Mouse (Mus musculus) ES-CJ7 (cell line): ENCODE data around the gene Mrps18c.

ENCODE experiments used
- DNase-seq: peaks from one replicate; pipeline ENCODE4 v3.0.0; 2011; ENCODE audit warnings: low read depth, low spot score

The Mrps18c gene

DNA sequence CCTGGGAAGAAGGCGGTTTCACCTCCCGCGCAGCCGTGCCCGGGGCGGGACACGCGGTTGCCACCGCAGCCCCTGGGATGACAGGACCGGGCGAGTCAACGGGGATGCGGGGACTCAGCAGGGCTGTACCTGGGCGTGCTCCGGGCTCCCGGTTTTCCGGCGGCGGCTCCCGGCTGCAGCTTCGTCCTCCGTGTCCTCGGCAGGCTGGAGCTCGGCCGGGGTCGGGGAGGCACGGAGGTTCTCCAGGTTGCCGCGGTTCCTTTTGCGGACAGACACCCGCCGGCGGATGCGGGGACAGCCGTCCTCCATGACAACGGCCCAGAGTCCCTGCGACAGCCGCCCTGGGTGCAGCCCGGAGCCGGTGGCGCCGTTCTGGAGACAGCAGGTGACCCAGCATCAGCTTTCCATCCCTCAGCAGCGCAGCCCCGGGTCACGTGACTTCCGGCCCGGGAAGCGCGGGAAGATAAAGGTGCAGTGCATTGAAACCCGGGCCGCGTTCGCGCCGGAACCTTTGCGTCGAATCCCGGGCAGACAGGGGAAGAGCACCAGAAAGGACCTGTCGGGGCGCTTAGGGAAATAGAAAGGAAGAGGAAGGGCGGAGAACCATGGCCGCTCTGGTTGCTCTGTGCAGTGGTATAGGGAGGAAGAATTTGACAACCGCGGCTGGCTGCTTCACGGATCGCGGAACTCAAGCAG lies at the start of gene Mrps18c, which contains the start of gene Helq:
Gene Mrps18c (plus strand): TSS at position 463 of the 696 bp plus-strand sequence.
Gene Helq (minus strand): TSS at position 434 of the 696 bp plus-strand sequence.
- peak; percentile 96 for DNase-seq

DNA sequence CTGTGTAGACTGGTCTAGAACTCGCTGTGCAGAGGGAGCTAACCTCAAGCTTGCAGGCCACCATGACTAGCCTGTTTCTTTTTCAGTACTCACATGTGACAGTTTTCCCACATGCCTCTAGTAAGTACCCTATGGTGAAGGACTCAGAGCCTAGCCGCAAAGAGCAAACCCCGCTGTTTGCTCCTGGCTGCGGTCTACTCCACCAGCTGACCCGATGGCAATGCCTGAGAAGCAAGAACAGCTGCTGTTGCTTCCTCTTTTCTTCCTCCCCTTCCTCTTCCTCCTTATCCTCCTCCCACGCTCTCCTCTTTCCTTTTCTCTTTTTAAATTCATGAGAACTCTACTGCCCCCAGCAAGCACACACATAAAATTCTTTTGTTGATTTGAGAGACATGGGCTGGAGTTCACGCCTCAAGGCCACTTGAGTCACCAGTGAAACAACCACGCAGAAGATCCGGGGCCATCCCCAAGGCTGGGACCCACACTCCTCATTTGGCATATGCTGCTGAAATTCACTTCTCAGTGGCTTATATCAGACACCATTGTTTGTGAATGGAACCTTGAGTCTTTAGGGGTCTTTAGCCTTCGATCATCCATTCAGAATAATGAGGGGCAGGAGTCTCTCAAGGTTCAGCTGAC lies 47.7 kb upstream of the Mrps18c start:
- DNase-seq, result no peak

DNA sequence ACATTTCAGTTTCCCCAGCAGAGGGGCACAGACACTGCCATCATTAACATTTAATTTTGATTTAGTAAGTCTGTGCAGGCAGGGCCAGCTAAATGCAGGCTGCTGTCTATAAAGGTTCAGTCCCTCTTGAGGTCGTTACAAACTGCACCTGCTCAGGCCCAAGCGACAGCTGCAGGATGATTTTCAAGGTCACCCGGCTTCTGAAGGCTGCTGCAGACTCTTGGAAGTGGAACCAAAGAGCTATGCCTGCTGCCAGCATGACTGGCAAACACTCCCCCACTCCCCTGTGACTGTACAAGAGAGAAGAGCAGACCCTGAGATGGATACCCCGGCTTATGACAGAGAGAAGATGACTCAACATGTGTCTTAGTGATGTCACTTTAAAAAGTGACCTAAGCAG lies 46.8 kb upstream of the Mrps18c start:
- DNase-seq, result no peak

DNA sequence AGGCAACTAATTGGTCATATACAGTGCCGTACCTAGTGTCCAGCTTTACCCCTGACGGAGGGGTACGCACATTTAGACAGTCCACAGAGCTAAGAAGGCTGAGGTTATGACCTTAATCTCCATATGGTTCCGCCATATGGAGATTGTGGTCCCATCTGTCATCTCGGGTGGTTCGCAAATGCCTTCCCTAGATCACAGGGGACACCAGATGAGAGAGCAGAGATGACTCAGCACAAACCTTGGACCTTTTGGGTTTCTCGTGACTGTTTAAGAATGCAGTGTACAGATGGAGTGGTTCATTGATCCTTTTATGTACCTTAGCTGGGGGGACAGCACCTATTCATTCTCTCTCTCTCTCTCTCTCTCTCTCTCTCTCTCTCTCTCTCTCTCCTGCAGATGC lies 45.0 kb upstream of the Mrps18c start:
- no peak for DNase-seq

DNA sequence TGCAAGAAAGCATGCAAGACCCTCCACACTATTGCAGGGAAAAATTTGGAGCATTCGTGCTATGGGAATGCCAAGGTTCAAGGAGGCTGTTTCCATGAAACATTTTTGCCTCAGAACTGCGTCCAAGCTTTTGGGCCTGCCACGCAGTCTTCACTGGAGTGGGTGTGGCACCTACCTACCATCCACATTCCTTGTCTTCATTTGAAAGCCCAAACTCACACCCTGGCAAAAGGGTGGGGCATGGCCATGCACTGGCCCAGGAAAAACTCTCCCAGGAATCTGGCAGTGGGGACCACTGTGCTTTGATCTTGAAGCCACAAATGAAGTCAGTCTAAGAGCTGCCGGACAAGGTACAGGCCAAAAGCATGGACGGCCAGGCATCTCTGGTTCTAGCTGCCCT lies 40.3 kb upstream of the Mrps18c start:
- peak; percentile 25 for DNase-seq

DNA sequence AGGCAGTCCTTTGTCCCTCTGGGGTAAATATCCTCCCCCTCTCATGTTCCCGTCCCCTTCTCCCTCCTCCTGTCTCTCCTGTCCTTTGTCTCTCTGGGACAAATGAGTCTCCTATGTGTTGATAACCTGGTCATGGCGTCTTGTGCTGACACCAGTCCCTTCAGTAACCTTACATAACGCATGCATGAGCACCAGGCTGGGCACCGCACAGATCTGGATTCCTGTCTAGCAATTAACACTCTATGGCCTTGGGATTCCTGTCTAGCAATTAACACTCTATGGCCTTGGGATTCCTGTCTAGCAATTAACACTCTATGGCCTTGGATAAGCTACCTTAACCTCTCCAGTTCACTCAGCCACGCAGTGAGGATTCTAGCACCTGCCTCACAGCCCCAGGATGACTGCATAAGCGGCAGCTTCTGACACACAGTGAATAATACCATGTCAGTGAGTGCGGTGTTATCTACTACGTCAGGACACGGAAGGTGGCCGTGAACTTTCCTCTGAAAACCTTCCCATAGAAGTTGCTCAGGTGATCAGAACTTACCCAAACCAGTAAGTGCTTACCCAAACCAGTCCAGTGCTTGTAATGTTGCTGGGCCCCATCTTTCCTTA lies 38.3 kb upstream of the Mrps18c start:
- DNase-seq, result no peak

DNA sequence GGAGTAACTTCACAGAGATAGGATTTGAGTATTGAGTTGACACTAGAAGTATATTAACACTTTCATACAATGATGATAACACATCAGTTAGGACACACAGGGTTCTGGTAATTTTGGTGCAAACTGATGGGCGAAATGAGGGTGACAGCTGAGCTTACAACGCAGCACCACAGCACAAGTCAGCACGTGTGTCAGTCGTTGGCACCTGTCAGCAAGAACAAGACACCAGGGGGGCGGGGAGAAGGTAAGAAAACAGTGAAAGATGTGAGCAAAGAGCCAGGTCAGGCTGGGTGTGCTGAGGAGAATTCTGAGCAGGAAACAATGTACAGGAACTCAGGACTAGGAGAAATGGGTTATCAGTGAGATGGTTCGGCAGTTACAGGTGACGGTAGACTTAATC lies 36.7 kb upstream of the Mrps18c start:
- DNase-seq, result no peak

DNA sequence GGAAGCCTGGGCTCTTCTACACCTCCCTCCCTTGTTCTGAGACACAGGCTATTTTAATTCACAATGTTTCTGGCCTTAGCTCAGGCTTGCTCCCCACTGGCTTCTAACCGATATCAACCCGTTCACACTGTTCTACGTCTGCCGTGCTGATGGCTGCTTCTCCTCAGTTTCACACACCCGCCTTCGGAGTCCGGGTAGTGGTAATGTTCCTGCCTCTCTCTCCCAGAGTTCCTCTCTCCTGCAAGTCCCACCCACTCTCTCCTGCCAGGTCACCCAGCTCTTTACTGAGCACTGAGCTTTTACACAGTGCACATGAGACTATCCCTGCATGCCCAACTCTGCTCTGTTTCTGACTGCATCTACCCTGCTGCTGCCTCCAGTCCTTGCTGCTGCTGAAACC lies 32.4 kb upstream of the Mrps18c start:
- DNase-seq, result peak; percentile 48

DNA sequence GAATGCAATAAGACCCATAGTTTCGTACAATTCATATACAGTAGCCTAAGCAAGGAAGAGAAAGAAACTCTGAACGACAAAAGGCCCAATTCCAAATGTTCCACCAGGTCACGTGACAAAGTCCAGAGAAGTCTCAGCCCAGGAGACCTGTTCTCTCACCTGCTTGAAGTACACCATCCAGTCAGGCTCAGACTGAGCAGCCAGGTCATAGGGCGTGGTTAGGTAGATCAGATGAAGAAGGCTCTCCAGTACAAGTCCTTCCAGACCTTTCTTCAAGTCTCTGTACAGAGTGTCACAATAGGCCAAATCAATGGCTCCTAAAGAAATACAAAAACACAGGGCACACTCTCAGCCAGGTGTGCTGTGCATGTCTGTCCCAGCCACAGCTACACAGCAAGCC lies 26.9 kb upstream of the Mrps18c start:
- DNase-seq, result no peak

DNA sequence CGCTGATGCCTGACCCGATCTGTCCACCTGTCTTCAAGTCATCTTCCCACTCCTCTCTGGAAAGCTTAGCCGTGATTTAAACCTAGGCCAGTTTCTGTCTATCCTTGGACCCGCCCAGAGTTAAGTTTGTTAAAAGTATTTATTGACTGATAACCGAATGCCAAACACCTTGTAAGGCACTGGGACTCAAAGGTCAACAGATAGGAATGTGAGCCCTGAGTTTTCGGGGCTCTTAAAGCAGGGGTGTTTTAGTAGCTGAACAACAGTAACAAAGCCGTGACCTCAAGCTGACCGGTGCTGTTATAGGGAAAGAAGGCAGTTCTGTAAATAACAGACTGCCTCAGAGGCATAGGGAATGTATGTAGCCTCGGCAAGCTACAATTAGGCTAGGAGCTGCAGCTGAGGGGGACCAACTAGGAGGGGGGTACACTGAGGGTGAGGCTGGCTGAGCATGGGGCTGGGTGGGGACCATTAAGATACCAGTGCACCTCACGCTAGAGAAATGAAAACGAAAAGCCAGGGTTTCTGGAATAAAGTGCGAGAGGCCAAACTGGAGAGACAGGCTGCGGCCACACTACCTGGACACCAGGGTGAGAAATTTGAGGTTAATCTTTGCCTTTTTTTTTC lies 22.5 kb upstream of the Mrps18c start:
- no peak for DNase-seq

DNA sequence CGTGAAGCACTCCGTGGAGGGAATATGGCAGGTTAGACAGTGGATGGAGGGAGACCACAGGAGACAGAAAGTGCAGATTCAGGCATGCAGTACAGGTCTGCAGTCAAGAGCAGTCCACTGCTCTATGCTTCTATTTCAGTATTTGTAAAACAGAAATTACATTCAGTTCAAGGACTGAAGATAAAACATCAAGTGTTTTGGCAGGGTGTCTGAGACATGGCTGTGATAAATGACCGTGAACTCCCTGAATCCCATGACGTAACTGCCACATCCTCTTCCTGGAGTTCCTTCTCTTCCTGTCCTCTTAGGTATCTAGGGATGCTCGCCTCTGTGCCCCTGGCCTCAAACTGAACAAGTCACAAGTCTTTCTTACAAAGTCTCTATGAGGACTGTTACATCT lies 21.5 kb upstream of the Mrps18c start:
- no peak for DNase-seq

DNA sequence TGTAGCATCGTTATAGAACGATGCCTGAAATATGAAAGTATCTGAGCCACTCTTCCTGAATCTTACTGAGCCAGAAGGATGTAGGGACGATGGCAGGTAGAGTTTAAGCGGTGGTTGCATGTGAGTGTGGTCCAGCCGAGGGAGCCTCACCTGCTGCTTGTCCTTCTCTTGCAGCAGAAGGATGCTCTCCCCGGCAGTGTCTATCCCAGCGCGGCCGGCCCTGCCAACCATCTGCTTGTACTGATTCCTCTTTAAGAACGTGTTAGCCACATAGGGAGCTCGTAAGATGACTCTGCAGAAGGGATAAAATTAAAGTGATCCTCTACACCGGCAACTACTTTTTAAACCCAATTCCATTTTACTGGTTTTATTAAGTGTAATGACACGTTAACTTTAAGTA lies 19.4 kb upstream of the Mrps18c start:
- no peak for DNase-seq

DNA sequence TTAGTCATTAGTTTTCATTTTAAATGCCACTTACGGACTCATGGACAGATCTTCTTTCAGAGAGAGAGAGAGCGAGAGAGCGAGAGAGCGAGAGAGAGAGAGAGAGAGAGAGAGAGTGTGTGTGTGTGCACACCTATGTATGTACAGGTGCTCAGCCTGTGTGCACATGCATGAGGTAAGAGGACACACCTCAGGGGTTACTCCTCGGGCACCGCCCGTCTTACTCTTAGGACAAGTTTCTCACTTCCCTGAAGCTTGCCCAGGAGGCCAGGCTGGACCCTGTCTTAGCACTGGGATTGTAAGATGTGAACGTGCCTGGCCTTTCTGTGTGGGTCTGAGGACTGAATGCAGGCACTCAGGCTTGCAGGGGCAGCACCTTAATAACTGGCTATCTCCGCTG lies 10.9 kb upstream of the Mrps18c start:
- no peak for DNase-seq

DNA sequence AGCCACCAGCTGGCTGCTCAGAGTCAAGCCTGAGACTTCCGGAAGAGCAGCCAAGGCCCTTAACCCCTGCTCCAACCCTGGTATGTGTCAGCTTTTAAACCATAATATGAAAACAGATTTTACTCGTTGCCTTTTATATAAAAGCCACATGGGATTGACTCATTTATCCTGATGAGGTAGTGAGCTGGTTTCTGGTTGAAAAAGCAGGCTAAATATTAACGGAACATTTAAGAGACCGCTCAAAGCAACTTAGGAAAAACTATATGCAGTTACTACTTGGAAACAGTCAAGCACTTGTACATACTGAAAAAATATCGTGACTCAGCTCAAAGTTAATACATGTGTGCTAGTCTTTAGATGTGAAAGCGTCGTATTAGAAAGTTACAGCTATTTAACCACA lies 6.2 kb upstream of the Mrps18c start:
- no peak for DNase-seq

DNA sequence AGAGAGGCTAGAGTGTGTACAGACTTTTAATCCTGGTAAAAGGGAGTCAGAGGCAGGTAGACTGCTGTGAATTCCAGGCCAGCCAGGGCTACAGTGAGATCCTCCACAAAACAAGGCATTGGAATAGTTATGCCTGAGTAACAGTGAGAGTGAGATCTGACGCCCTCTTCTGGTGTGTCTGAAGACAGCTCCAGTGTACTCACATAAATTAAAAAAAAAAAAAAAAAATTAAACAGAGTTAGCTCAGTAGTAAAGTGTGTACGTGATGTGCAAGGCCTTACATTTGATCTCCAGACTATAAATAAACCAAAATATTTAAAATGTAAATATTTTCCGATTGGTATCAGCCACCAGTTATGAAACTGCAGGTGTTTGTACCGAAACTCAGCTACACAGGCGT lies 4.3 kb upstream of the Mrps18c start:
- DNase-seq, result no peak

DNA sequence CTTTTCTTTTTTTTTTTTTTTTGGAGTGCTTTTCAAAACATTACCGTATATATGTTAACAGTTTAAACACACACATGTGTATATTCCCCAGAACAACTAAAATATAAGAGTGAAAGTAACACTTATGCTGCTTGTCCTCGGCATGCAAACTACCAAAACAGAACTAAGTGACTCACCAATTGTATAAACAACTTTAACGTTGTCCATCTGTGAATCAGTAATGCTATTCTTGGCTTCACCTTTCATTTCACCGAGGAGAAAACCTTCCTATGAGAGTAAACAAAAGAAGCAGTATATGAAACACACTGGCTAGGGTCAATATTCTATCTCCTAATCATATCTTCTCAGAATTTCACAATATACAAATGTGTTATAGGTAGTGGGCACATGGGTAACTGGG lies 19.9 kb downstream of the Mrps18c start:
- no peak for DNase-seq

DNA sequence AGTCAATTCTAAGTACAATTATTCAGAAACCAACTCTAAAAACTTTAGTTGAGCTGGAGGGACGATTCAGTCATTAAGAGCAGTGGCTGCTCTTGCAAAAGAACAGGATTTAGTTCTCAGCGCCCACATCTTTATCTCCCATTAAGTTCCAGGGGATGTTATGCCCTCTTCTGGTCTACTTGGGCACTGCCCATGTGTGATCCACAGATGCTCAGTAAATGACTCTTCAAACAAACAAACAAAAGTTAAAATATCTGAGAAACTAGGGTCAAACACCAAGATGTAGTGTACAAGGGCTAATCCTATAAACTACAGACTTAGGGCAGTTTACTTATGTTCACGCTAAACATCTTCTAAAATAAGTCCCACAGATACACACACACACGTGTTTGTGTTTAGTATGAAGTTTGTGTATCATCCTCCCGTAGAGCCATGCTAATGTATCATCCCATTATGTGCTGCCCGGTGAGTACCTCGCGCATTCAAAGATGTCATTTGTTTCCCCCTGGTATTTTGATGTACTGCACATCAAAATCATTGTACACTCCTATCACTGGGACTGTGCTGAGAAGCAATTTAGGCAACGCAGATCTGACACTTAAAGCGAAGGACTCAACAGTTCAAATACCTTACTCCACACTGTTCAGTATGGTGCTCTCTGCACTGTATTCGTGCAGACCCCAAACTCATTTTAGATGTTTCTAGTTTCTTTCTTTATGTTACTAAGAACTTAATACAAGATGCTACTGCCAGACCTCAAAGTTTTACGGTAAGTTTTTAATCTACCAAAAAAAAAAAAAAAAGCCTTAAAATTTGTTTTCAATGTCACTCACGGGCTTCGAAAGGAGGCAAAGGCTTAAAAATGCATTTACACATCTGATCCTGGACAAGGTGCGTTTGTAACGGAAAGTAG lies 21.4 kb downstream of the Mrps18c start:
- peak; percentile 66 for DNase-seq

DNA sequence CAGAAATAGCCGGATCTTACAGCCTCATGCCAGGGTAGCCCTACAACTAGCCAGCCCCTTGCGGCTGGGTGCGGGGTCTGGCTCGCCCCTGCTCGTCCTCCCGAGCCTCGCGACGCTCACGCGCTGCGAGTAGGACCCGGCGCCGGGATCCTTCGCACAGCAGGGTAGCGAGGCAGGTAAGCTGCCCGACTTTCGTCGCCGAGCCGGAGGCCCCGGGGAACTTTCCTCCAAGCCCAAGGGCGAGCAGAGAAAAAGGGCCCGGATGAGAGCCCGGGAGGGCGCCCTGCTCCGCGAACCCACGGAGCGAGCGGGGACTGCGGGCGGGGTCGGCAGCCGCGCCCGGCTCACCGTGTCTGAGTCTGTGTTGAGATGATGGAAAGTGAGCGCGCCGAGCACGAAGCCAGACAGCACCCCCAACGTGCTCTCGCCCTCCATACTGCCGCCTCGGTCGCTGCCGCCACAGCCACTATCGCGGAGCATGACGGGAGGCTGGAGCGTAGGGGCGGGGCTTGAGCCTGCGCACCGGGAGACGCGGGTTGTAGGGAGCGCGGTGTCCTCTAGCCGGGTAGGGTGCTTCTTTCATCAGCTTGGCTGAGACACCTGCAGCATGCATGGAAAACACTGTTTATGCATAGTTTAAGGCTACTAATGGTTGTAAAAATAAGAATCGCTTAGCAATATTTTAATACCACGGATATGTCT lies 22.2 kb downstream of the Mrps18c start, which contains the start of gene Abraxas1:
Gene Abraxas1 (minus strand): TSS at position 483 of the 702 bp plus-strand sequence.
- peak; percentile 83 for DNase-seq

DNA sequence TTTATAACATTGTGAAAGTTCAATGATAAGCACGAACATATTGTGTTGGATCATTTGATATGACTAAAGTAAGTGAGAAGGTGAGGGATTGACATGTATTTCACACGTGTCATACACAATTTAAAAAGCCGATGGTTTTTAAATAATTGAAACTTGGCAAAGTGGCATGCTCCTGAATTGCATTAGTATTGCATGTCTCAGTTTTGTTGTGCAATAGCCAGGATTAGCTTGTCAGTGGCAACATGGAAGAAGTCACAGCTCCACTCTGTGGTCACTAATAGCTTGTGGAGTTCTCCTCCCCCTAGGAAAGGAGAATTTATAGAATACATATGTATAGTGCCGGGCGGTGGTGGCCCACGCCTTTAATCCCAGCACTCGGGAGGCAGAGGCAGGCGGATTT lies 22.9 kb downstream of the Mrps18c start:
- DNase-seq, result no peak

DNA sequence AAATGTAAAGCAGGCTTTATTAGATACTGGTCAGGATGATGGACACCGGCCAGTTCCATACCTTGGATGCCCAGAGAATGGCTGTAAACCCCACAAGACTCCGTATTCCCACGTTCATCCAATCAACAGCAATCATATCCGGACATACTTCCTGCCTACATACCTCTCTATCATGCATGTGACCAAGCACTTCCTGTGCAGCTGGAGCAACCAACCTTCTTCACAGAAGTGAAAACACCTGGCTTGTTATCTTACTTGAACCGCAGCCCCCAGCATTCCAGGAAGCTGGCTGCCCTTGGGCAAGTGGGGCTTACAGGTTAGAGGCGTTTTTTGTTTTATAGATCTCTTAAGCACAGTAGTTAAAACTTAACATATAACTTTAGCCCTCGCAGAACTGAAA lies 24.4 kb downstream of the Mrps18c start:
- DNase-seq, result no peak

DNA sequence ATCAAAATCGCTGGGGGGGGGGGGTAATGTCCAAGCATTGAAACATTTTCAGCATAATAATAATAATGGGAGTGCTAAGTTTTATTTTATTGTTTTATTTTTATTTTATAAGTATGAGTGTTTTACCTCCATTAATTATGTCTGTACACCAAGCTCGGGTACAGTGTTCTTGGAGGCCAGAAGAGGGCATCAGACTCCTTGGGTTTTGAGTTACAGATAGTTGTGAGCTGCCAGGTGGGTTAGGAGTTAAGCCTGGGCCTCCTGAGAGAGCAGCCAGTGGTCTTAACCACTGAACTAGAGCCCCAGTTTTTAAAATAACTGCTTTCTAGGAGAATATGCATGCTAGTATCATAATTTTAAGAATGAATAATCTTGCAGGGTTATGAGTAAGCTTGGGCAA lies 27.5 kb downstream of the Mrps18c start:
- peak; percentile 60 for DNase-seq
